Mouse (Mus musculus): ENCODE data around the gene Lce1j.

- TF ChIP-seq CTCF (IDR thresholded peaks at IDR 0.05; ENCODE audit: low read depth), result no peak
- TF ChIP-seq EP300 (IDR thresholded peaks at IDR 0.05; ENCODE audit: low read depth), result no peak
Measured at GRCm38 (mm10) chr3:92764965-92765364, 25.3 kb downstream of the Lce1j start, which contains the start of gene Lce1h.
